ENCODE assay signal across 17 mouse cellular contexts in genomic region chr8:60962763-60963162, GRCm38 (mm10).
"Had no signal": no experiment of that assay in that cellular context is flagged by ENCODE, and none has a peak within 500 bp of the region (broad histone marks: within the 10 kb centered on the region; RNA-seq: fewer than 3 reads in every experiment).

No protein-coding gene starts in this region.

- H3K27me3 ChIP-seq: lung, embryonic 15.5 days; midbrain, embryonic 13.5 days; midbrain, embryonic 15.5 days; neural tube, embryonic 12.5 days; stomach, embryonic 15.5 days had no signal

- H3K9ac ChIP-seq: liver, postnatal 0 days; lung, embryonic 15.5 days; midbrain, embryonic 13.5 days; midbrain, embryonic 15.5 days; neural tube, embryonic 12.5 days; stomach, embryonic 15.5 days had no signal

- H3K4me1 ChIP-seq: lung, embryonic 15.5 days; midbrain, embryonic 13.5 days; midbrain, embryonic 15.5 days; neural tube, embryonic 12.5 days; stomach, embryonic 15.5 days had no signal

- DNase-seq: liver, postnatal 0 days; lung, adult 2 months; lung, postnatal 14 days; lung, postnatal 36 days; right cerebral cortex, postnatal 14 days; thymus, adult 2 months; thymus, postnatal 25 days; thymus, postnatal 4 days had no signal

- ATAC-seq: liver, postnatal 0 days; lung, postnatal 0 days; midbrain, embryonic 13.5 days; midbrain, embryonic 15.5 days had no signal

- H3K36me3 ChIP-seq: lung, embryonic 15.5 days; midbrain, embryonic 10.5 days; midbrain, embryonic 13.5 days; midbrain, embryonic 15.5 days; neural tube, embryonic 12.5 days; stomach, embryonic 15.5 days had no signal

- H3K27ac ChIP-seq: lung, embryonic 15.5 days; macrophage; midbrain, embryonic 10.5 days; midbrain, embryonic 13.5 days; midbrain, embryonic 15.5 days; neural tube, embryonic 12.5 days; stomach, embryonic 15.5 days; stomach, postnatal 0 days had no signal

- H3K4me3 ChIP-seq: lung, embryonic 15.5 days; midbrain, embryonic 10.5 days; midbrain, embryonic 13.5 days; midbrain, embryonic 15.5 days; neural tube, embryonic 12.5 days; stomach, embryonic 15.5 days had no signal
